Mouse (Mus musculus) heart, postnatal 0 days (tissue): ENCODE results near the gene Dnaaf5. TPM values are rescaled to one million over a fixed set of nuclear protein-coding genes. Genes with fewer than 3 reads are reported as not detected.

ENCODE experiments used
- ATAC-seq: fragments of 200-750 bp; cut with Nextera tagmentation; 2 replicates; pipeline ENCODE4 v1.8.0; 2017; ENCODE audit warnings: low read depth, moderate number of reproducible peaks, moderate library complexity; ENCODE audit not compliant: insufficient read depth
- DNase-seq: peaks from one replicate; pipeline ENCODE4 v3.0.0-alpha.2; 2016; ENCODE audit warnings: low spot score
- H3K27ac ChIP-seq: fragments of 300-500 bp; sonication (generic); 2 replicates; pipeline ENCODE4 v1.5.1; 2014; ENCODE audit warnings: low read depth, mild to moderate bottlenecking
- H3K27me3 ChIP-seq: fragments of 300-500 bp; sonication (generic); 2 replicates; pipeline ENCODE4 v1.6.1; 2014; ENCODE audit warnings: low read length, mixed read lengths; ENCODE audit not compliant: control insufficient read depth, insufficient read depth
- H3K36me3 ChIP-seq: fragments of 300-500 bp; sonication (generic); replicated peaks from 2 replicates; pipeline ENCODE4 v1.6.1; 2014; ENCODE audit warnings: low read length, mixed read lengths; ENCODE audit not compliant: control insufficient read depth, insufficient read depth
- H3K4me1 ChIP-seq: fragments of 300-500 bp; sonication (generic); 2 replicates; pipeline ENCODE4 v1.6.1; 2014; ENCODE audit warnings: antibody characterized with exemption; ENCODE audit not compliant: control insufficient read depth, insufficient read depth
- H3K4me2 ChIP-seq: fragments of 300-500 bp; sonication (generic); 2 replicates; pipeline ENCODE4 v1.6.1; 2014; ENCODE audit warnings: low read depth, mild to moderate bottlenecking, low read length, moderate library complexity
- H3K4me3 ChIP-seq: fragments of 300-500 bp; sonication (generic); 2 replicates; pipeline ENCODE4 v1.5.1; 2014; ENCODE audit warnings: low read depth, low read length
- H3K9ac ChIP-seq: fragments of 300-500 bp; sonication (generic); replicated peaks from 2 replicates; pipeline ENCODE4 v1.6.1; 2014; ENCODE audit warnings: low read depth, low read length, mixed read lengths
- H3K9me3 ChIP-seq: fragments of 300-500 bp; sonication (generic); replicated peaks from 2 replicates; pipeline ENCODE4 v1.6.1; 2016; ENCODE audit warnings: low read length; ENCODE audit not compliant: control insufficient read depth
- CTCF ChIP-seq: IDR thresholded peaks from 2 replicates; pipeline ENCODE4 v1.5.1; 2016; ENCODE audit warnings: antibody characterized with exemption, control low read depth, low read depth
- EP300 ChIP-seq: IDR thresholded peaks from 2 replicates; pipeline ENCODE4 v1.6.1; 2016; ENCODE audit warnings: antibody characterized with exemption, low read depth
- WGBS: fragments of 180-500 bp; shearing (Covaris S2); extraction: QIAGEN DNeasy Blood & Tissue Kit; methylation state at CpG from one replicate; pipeline ENCODE4 v1.1.7; 2014; 5-methylcytosine and 5-hydroxymethylcytosine counted together
- polyA plus RNA-seq: library from polyadenylated mRNA; unstranded; fragments of >200 nt; fragmentation: Nextera tagmentation; extraction: Ambion mirVana; gene quantifications from 2 replicates; pipeline ENCODE4 v1.2.1, GENCODE M21; 2015
- total RNA-seq: library from RNA; depleted of rRNA; stranded (reverse); fragments of >200 nt; gene quantifications from 2 replicates; pipeline ENCODE4 v1.2.3, GENCODE M21; 2014; ENCODE audit warnings: low replicate concordance

The Dnaaf5 gene
- total and polyA plus RNA-seq, 2 experiments from 2014 or later, result 2.3 to 23.0 TPM

DNA sequence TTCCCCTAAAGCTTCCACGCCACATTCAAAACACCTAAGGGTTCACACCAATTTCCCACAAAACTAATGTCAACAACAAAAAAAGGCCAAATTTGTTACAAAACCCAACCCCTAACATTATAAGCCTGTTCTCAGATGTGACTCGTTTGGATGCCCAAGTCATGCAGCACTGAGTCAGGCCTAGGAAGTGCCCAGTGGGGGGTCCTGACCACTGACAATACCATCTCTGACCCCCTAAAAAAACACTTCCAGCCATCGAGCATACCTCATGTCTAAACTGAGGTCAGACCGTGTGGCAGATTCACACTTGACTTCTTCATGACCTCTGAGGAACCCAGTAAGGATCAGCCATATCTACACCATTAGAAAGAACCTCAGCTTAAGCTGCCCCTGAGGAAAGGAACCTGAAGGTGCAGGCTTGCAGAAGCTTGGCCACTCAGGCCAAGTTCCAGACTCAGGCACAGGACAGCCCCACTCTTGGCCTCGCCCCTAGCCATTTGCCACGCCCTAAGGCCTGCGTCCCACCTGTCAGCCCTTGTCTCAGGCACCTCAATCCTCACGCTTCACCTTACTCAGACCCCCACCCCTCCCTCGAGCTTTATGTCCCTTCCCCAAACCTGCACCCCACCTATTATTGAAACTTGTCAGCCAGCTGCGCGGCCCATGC, 884 bp upstream of the Dnaaf5 start:
- Histone ChIP-seq H3K27ac (peak overlapping the region; percentile 46; the same call in 1 of the 2 replicates), H3K4me2 (peak overlapping the region; percentile 57), H3K4me1 (peaks cover 9% of the 10 kb centered on the region), H3K27me3 (no peaks in the 10 kb centered on the region), H3K36me3 (peaks cover 15% of the 10 kb centered on the region), H3K9ac (0 out of 2 replicates have a peak overlapping the region, but pooled peaks have one; percentile 20), H3K9me3 (no peaks in the 10 kb centered on the region), H3K4me3 (peak overlapping the region; percentile 96)
- 29% methylated on average over 11 of the region's 11 CpGs for WGBS
- TF ChIP-seq CTCF (no peak), EP300 (no peak)
- DNase-seq (no peak), ATAC-seq (peak; percentile 28)

DNA sequence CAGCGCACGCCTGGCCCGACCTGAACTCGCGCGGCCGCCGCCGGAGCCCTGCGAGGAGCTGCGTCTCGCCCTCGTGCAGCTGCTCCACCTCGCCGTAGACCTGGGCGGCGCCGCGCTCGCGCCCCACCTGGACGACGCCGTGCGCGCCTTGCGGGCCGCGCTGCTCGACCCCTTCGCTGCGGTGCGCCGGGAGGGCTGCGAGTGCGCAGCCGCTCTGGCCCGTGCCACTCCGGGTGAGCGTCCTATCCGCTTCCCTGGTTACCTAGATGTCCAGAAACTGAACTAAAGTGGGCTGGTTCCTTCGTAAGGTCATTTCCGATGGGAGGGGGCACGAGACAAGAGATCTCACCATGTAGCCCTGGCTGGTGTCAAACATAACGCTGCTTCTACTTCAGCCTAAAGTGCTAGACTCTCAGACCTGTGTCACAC, 594 bp downstream of the Dnaaf5 start:
- WGBS, result under 1% methylated on average over 43 of the region's 45 CpGs
- TF ChIP-seq CTCF (no peak), EP300 (no peak)
- Histone ChIP-seq H3K4me2 (peak overlapping the region; percentile 99), H3K27me3 (no peaks in the 10 kb centered on the region), H3K27ac (peak overlapping the region; percentile 47), H3K4me3 (peak overlapping the region; percentile 96), H3K4me1 (peaks cover 9% of the 10 kb centered on the region), H3K36me3 (peaks cover 28% of the 10 kb centered on the region), H3K9me3 (no peaks in the 10 kb centered on the region), H3K9ac (peak overlapping the region; percentile 73)
- no peak for DNase-seq
- ATAC-seq, result no peak; the same call in 1 of the 2 replicates

DNA sequence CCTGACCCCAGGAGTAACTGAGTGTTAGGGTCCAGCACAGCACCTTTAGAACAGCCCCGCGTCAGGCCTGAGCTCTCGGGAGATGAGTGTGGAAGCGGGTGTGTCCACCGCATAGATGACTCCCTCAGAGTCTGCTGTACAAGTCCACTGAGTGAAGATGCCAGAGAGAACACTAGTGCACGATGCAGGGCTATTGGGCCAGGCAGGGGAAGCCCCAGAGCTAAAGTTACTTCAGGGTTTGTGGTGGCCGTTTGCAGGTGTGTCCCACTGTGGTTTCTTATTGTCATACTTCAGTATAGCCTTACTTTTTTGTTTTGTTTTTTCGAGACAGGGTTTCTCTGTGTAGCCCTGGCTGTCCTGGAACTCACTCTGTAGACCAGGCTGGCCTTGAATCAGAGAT, 10.9 kb downstream of the Dnaaf5 start:
- 82% methylated on average over 8 of the region's 8 CpGs for WGBS
- ATAC-seq (no peak), DNase-seq (no peak)
- no peak overlapping the region for H3K4me3 ChIP-seq
- TF ChIP-seq CTCF (no peak), EP300 (no peak)
- H3K36me3 ChIP-seq, result peaks cover 34% of the 10 kb centered on the region
- no peak overlapping the region for H3K27ac ChIP-seq
- H3K9ac ChIP-seq, result no peak overlapping the region
- H3K27me3 ChIP-seq, result no peaks in the 10 kb centered on the region
- H3K4me1 ChIP-seq, result no peaks in the 10 kb centered on the region
- H3K9me3 ChIP-seq, result no peaks in the 10 kb centered on the region
- no peak overlapping the region for H3K4me2 ChIP-seq

DNA sequence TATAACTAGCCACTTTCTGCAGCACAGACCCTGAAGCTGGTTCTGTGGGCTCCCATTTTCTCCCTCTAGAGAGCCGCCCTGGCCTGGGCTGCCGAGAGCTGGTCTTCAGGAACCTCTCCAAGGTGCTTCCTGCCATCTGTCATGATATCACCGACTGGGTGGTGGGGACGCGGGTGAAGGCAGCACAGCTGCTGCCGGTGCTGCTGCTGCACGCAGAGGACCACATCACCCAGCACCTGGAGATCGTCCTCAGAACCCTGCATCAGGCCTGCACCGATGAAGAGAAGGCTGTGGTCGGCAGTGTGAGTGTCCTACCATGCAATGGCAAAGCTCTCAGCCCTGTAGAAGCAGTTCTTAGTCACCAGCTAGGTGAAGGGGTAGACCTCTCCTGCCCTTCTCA, 11.6 kb downstream of the Dnaaf5 start:
- H3K4me3 ChIP-seq, result no peak overlapping the region
- H3K9me3 ChIP-seq, result no peaks in the 10 kb centered on the region
- no peak overlapping the region for H3K9ac ChIP-seq
- H3K4me2 ChIP-seq, result no peak overlapping the region
- H3K4me1 ChIP-seq, result 0 out of 2 replicates have a peak, but pooled peaks cover under 1% of the 10 kb centered on the region
- no peak for TF ChIP-seq EP300
- TF ChIP-seq CTCF, result no peak
- H3K27me3 ChIP-seq, result no peaks in the 10 kb centered on the region
- H3K27ac ChIP-seq, result no peak overlapping the region
- no peak for DNase-seq
- ATAC-seq, result no peak
- WGBS, result 62% methylated on average over 10 of the region's 10 CpGs
- H3K36me3 ChIP-seq, result peaks cover 29% of the 10 kb centered on the region

DNA sequence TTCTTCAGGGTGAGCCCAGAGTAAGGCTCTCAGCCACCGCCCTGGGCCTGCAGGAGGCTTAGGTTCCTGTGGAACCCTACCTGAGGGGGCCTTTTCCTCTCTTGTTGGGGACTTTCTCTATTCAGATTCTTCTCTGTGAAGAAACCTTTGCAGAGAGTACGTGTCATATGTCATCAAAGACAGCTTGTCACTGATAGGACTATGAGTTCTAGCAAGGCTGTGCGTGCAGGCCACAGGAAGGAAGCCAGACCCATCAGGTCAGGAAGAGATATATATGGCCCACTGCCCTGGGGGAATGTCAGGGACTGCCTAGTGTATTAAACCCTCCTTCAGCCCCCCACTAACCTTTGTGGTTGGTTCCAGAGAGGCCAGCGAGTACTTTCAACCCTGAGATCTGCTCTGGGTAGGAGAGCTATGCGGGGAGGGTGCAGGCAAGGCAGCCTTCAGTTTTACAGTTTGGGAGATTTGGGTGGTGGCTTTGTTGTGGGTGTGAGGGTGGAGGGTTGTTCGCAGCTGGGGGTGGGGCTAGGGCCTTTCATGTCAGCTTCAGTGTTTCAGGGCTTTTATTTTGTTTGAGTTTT, 16.8 kb downstream of the Dnaaf5 start:
- Histone ChIP-seq H3K36me3 (peaks cover 42% of the 10 kb centered on the region), H3K9me3 (no peaks in the 10 kb centered on the region), H3K27ac (peak overlapping the region; percentile 45; the same call in 1 of the 2 replicates), H3K27me3 (no peaks in the 10 kb centered on the region), H3K4me3 (no peak overlapping the region), H3K9ac (no peak overlapping the region), H3K4me1 (0 out of 2 replicates have a peak, but pooled peaks cover 6% of the 10 kb centered on the region), H3K4me2 (no peak overlapping the region)
- TF ChIP-seq EP300 (no peak), CTCF (no peak)
- WGBS, result 55% methylated on average over 6 of the region's 6 CpGs
- ATAC-seq (no peak), DNase-seq (no peak)
